Mouse (Mus musculus): ENCODE measurements around the gene Map7.

Gene Map7

DNA sequence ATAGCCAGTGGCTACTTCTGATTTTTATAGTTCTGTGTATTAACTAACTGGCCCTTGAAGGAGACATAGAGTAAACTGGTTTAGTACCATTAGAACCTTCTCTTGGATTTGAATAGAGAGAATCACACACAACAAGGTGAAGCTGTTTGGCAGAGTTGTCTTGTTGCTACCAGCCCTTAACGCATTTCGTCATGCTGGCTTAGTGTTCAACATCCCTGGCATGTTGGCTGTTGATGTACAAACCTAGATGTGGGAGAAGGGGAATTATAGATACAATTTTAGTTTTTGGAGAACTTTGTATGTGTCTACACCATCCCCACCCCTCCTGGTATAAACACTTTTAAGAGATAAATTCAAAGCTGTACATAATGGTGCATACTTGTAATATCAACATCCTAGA lies 37.5 kb downstream of the Map7 start:
- CTCF ChIA-PET, result no interaction called here

DNA sequence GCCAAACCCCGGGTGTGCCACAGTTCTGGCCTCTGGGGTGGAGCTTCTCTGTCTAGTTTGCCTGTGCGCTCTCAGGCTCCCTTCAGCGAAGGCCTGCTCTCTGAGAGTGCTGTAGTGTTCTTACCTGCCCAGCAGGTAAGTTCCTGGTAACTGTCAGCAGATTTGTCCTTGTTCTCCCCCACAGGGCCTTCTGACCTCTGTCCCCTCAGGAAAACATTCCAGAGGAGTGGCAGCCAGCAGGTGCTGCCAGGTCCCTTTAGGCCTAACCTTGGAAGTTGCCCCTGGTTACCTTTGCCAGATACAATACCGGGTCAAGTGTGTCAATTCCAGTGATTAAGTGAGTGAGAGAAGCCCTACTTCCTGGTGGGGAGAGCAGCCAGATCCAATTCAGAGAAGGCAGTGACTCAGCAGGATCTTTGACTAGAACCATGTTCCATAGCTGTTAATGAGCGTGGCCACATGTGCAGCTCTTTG lies 38.6 kb downstream of the Map7 start:
- CTCF ChIA-PET, result no interaction called here

DNA sequence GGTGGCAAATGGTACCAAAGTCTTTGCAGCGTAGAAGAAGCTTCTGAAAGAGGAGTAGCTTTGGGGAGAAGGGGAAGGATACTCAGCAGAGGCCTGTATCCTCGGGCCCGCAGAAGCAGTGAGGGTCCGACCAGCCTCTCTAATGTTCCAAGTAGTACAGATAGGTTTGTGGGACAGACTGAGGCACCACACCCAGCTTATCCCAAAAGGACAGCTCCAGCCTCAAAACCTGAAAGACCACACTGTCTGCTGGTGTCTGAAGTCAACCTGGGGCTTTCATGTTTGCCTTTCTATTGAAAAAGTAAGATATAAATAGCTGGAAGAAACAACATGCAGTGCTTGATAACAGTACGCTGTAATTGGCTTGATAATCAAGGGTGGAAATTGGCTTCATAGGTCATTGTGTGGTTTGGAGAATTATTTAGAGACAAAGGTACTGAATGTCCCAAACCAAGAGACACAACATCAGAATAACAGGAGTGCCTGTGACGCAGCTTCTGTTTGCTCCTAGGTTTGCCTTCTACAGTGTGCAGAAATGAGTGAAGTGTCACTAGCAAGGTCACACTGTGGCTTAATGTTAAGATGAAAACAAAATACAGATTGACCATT lies 42.0 kb downstream of the Map7 start:
- CTCF ChIA-PET, result no interaction called here

DNA sequence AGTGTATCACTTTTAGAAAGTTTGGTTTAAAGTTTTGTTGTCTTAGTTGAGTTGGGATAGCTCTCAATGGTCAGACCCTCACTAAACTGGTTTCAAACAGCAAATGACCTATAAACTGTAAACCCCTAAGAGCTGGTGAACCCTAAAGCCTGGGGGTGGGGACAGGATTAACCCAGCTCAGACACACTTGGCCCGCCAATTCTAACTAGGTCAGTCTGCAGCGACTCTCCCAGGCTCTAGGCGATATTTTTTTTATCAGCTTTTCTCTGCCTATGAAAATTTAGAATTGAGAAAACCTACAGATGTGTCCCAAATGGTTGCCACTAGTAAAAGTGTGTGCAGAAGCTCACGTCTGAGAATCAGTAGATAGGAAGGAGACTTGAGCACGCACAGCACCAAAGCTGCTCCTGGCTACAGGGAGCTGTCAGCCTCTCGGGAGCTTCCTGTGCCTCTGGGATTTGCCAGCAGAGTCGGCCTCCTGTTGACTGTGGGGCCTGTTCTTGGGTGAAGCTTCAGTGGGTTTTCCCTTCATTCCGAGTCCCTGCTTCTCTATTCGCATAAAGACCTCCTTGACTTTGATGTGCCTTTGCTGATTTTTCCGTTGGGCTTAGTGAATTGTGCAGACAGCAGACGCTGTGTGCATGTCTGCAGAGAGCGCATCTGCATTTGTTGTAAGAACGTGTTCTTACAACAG lies 46.7 kb downstream of the Map7 start:
- CTCF ChIA-PET, result no interaction called here

- CTCF ChIA-PET, result interaction anchor here (0.6 kb wide), 1 partner anchor 553 kb away, joined by 8 read pairs; no protein-coding TSS in a partner anchor
Observed at GRCm38 (mm10) chr10:20197039-20197438, 48.8 kb downstream of the Map7 start.

GRCm38 (mm10) chr10:20198968-20199737 lies 50.9 kb downstream of the Map7 start:
- CTCF ChIA-PET, result no interaction called here

- CTCF ChIA-PET, result no interaction called here
Observed at GRCm38 (mm10) chr10:20201236-20201635, 53.0 kb downstream of the Map7 start.

DNA sequence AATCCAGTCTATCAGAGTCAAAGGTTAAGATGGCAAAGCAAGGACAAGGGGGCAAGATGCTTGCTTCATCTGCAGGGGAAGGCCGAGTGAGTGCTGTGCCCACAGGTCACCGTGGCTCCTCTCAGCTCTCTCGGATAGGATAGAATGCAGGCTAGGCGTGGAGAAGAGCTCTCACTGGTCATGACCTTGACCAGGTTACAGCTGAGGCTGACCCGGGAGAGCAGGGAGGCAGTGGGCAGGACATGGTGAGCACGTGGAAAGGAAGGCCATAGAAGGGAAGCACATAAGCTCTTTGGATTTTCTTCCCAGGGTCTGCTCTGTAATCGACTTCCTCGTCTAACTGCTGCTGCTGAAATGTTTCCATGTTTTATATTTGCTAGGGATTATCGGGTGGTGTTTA lies 53.9 kb downstream of the Map7 start:
- CTCF ChIA-PET, result no interaction called here

DNA sequence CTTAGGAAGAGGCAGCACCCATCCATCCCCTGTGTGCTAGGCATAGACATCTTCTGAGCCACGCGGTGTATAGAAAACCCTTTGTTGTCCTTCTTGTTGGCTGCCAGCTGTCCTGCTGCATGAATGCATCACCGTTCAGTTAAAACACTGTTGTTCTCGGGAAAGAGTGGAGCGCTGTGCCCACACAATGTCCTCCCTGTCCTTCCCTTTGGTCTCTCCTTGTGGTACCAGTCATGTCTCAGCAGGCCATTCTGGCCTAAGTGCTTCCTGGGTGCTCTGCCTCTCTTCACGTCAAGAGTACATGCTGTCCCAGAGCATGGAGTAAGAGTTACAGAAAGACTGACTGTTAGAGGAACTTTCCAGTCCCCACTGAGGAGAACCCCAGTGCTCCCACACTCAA lies 54.5 kb downstream of the Map7 start:
- CTCF ChIA-PET, result no interaction called here

- CTCF ChIA-PET, result no interaction called here
Observed at GRCm38 (mm10) chr10:20203502-20203901, 55.2 kb downstream of the Map7 start.

DNA sequence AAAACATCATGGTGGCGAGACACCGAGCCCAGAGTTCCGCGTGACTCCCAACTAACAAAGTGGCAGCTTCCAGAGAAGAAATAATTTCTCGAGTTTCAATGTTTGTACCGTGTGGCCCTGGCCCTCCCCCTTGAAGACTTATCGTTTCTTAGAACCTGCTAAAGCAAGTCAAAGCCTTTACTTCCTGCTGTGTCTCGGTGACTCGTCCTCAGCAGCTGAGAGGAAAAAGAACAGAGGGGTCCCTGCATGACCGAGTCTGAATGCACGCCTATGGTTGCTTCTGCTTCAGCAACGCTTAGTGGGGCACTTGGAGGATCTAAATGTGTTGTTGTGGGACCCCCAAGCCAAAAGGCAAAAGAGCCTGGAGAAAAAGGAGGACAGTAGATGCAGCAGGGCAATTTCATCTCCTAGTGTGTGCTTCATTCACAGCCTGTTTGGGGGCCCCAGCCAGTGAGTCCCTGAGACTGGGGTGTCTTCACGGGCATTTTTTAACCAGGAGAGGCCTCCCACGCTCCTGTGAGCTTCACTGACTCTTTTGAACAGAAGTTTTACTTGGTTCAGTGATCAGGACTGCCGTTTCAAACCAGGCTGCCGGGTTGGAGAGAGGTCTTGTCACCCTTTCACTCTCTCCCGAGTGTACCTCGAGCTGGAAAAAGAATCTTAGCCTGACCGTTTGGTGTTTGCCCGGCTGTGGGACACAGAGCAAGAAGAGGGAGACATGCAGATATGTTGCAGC lies 56.6 kb downstream of the Map7 start:
- CTCF ChIA-PET, result no interaction called here

GRCm38 (mm10) chr10:20206966-20207365 lies 58.7 kb downstream of the Map7 start:
- CTCF ChIA-PET, result no interaction called here

DNA sequence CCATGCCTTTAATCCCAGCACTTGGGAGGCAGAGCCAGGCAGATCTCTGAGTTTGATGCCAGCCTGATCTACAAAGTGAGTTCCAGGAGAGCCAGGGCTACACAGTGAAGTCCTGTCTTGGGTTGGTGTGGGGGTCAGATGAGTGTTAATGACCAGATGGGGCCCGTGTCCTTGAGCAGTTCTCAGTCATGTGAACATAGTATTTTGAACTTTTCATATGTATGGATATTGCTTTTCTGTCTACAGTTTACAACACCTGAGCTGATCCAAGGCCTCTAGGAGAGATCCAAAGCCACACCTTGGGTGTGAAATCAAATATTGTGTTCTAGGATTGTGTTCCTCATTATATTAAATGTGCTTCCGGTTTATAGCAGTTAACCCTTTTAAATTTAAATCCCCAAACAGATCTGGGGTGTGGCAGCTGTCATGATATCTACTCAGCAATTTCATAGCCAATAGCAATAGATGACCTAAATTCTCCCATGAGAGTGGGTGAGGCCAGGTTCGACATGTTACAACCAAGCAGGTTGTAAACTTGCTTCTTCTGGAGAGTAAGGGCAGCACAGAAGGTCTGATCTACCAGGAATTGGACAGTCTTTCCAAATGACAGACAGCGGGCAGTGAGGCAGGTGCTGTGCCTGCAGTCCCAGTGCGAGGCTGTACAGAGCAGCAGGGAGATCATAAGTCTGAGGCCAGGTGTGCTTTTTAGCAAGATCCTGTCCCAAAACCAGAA lies 61.5 kb downstream of the Map7 start:
- CTCF ChIA-PET, result no interaction called here

DNA sequence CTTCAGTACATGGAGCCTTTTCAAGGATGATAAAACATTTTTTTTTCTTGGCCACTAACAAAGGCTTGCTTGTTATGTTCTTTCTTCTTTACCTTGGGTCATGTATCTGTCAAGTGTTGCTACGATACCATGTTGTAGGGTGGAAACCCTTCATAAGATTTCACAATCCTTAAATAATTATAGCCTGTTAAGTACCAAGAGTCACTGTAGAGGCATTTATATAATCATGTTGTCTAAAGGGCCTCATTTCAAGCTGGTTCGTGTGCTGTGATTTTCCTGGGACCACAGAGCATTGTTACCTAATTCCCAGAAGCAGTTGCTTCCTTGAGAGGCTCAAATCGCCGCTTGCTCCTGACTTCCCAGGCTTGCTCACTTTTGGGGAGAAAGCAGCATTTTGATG lies 66.1 kb downstream of the Map7 start:
- CTCF ChIA-PET, result interaction anchor here (0.6 kb wide), 1 partner anchor 1733 kb away, joined by 8 read pairs; no protein-coding TSS in a partner anchor

DNA sequence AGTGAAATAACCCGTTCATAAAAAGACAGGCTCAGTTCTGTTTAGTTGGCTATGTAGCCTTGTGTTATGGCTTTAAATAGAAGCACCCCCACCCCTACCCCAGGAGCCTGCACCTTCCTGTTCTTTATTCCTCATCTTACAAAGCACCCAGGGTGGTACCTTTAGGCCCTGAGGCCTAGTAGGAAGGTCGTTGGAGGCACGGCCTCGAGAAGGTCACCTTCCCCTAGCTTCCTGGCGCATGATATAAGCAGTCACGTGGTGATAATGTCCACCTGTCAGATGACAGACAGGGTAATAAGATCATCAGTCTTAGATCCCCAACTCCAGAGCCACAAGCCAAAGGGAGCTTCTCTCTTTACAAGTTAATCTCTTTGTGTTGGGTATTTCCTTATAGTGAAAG lies 68.7 kb downstream of the Map7 start:
- CTCF ChIA-PET, result no interaction called here

- CTCF ChIA-PET, result interaction anchor here (0.6 kb wide), 2 partner anchors 54 to 126 kb away, joined by 3 to 10 read pairs; no protein-coding TSS in a partner anchor
Observed at GRCm38 (mm10) chr10:20218866-20219265, 70.6 kb downstream of the Map7 start.

DNA sequence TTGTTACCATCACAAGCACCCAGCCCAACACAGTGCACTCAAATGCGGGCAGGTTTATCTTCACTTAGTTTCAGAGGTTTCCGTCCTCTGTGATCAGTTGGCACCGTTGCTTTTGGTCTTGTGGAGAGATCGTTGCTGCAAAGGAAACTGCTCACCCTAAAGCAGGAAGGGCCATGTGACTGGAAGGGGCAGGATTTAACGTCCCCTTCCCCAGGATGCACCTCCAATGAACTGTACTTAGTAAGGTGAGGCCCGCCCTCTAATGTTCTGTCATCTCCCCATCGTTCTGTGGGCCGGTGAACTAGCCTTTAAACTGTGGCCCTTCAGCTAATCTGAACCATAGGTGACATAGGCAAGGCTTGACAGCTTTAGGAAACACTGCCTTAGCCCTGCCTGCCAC lies 71.3 kb downstream of the Map7 start:
- CTCF ChIA-PET, result no interaction called here

GRCm38 (mm10) chr10:20220443-20221071 lies 72.3 kb downstream of the Map7 start:
- CTCF ChIA-PET, result interaction anchor here (0.6 kb wide), 1 partner anchor 68 kb away, joined by 3 read pairs; no protein-coding TSS in a partner anchor

DNA sequence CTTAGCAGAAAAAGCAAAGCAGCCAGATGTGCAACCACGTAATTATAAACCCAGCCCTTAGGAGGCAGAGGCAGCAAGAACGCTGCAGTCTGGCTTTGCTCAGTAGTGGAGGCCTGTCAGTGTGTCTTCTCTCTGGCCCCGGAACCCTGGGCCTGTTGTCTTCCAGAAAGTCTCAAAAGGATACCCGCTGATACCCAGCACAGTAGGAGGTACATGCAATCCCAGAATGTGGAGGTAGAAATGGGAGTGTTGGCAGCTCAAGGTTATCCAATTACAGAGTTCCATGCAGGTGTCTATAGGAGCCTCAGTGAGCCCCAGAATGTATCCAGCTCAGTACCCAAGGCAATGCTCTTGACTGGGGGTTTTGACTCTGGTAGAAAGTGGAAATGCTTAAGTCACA lies 73.7 kb downstream of the Map7 start:
- CTCF ChIA-PET, result no interaction called here

GRCm38 (mm10) chr10:20226728-20227127 lies 78.5 kb downstream of the Map7 start:
- CTCF ChIA-PET, result no interaction called here

GRCm38 (mm10) chr10:20230026-20230425 lies 81.8 kb downstream of the Map7 start:
- CTCF ChIA-PET, result no interaction called here
